Comparison of ENCODE assay signal across 20 mouse cellular contexts in genomic region chr3:41268516-41268915, GRCm38 (mm10).
DNase-seq lines count a peak whose midpoint lies in the region; ATAC-seq lines count a peak whose summit lies in the region.
"Had no signal": no experiment of that assay in that cellular context is flagged by ENCODE, and none has a peak within 500 bp of the region (broad histone marks: within the 10 kb centered on the region; RNA-seq: fewer than 3 reads in every experiment).

No protein-coding gene starts in this region.

- DNase-seq in heart, adult 11 months = peak; percentile 13
- DNase-seq in heart, postnatal 4 days = no peak
- DNase-seq in liver (no peak), MN1 (ENCODE audit: low spot score) (no peak)
- no peak for DNase-seq in kidney, postnatal 36 days
- DNase-seq: adrenal gland, adult 2 months; adrenal gland, postnatal 10 days; adrenal gland, postnatal 25 days; cerebellum, adult 11 months; cerebellum, adult 18-20 months; cerebellum, adult 8-10 months; cerebellum, adult 9-11 months; cerebellum, postnatal 14 days; cerebellum, postnatal 36 days; forebrain, postnatal 0 days had no signal

- ATAC-seq in common myeloid progenitor, adult 5-6 weeks (replicated peaks; ENCODE audit: low read depth, poor library complexity, severe bottlenecking) = peak; percentile 97
- peak; percentile 57 to 62 for ATAC-seq in hematopoietic stem cell, adult 5-6 weeks (replicated peaks in 1 of 2; ENCODE audit: insufficient read depth in 1 of 2, low FRiP score in 2 of 2, low TSS enrichment in 1 of 2, low read depth in 1 of 2, poor library complexity in 2 of 2, severe bottlenecking in 2 of 2)
- ATAC-seq in megakaryocyte progenitor cell, adult 5-6 weeks (replicated peaks; ENCODE audit: poor library complexity) = peak; percentile 94
- ATAC-seq: forebrain, embryonic 13.5 days; forebrain, embryonic 15.5 days; forebrain, postnatal 0 days had no signal
